Mouse (Mus musculus): ENCODE data around the gene Tmem41b. TPM values are rescaled to one million over a fixed set of nuclear protein-coding genes. Genes with fewer than 3 reads are reported as not detected.
"Not testable (repeated sequence)": the region's sequence is repeated elsewhere in the genome, so short reads cannot be mapped to it uniquely, and the experiment has no call there.

Tmem41b gene
- total RNA-seq, 2 experiments from 2014 or later, result 53.1 to 55.4 TPM

DNA sequence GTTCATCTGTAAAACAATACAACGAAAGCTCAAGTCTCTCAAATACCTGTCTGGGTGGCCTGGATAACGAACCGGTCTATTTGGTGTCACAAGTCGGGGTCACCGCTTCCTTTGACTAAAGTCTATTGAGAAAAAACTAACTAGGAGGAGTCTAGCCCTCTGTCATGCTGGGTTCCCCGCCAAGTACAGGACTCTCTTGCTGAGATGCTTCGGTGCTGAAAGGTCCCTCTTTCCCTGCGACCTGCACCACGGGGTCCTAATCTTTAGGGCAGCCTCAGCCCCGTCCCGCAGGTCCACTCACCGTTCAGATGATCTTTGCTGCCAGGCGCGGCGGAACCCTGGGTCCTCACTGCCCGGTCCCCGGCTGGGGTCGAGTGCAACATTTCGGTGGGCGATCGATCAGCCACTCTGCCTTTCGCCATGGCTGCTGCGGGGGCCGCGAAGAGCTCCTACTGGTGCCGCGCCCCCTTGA is 1.0 kb downstream of the Tmem41b start:
- no peak for DNase-seq (ENCODE audit: low spot score in 2 of 2)
- intact Hi-C loops (cut with DNase I), result loop anchor here (1.0 kb wide), 3 partner anchors 25 to 76 kb away; partner anchors contain the start of genes Dennd5a, Ipo7 and Zfp143

DNA sequence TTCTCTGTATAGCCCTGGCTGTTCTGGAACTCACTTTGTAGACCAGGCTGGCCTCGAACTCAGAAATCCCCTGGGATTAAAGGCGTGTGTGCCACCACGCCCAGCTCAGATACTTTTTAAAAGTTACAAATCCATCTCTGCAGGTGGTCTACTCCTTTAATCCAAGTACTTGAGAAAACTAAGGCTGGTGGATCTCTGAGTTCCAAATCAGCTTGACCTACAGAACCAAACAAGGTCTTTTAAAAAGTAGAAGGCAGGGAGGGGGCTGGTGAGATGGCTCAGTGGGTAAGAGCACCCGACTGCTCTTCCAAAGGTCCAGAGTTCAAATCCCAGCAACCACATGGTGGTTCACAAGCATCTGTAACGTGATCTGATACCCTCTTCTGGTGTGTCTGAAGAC is 2.1 kb downstream of the Tmem41b start:
- intact Hi-C loops (cut with DNase I), result not testable (repeated sequence)

DNA sequence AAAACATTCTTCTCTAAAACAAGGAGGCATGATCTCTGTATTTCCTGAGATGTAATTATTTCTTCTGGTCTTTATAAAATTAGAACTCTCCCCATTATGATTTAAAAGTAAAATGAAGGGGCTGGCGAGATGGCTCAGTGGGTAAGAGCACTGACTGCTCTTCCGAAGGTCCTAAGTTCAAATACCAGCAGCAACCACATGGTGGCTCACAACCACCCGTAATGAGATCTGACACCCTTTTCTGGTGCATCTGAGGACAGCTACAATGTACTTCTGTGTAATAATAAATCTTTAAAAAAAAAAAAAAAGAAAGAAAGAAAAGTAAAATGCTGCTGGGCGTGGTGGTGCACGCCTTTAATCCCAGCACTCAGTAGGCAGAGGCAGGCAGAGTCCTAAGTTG is 9.6 kb downstream of the Tmem41b start:
- DNase-seq (ENCODE audit: low spot score in 2 of 2), result peak in 1 of 2 experiments; percentile 23
- intact Hi-C loops (cut with DNase I), result loop anchor here (2.0 kb wide), 1 partner anchor 84 kb away; the partner anchor contains the start of gene Zfp143

More for the DNA sequence above, 2.1 kb downstream of the Tmem41b start:
- DNase-seq (ENCODE audit: low spot score in 2 of 2), result not testable (repeated sequence)

GRCm38 (mm10) chr7:109975966-109976715 is 10.6 kb downstream of the Tmem41b start:
- intact Hi-C loops (cut with DNase I), result loop anchor here (2.0 kb wide), 1 partner anchor 85 kb away; the partner anchor contains the start of gene Zfp143
- DNase-seq (ENCODE audit: low spot score in 2 of 2), result peak in 1 of 2 experiments; percentile 32

- intact Hi-C loops (cut with DNase I), result no loop called here
- DNase-seq (ENCODE audit: low spot score in 2 of 2), result no peak
Measured at GRCm38 (mm10) chr7:109969542-109969941, 17.2 kb downstream of the Tmem41b start.

- DNase-seq (ENCODE audit: low spot score in 2 of 2), result peak in 1 of 2 experiments; percentile 24
- intact Hi-C loops (cut with DNase I), result no loop called here
Measured at GRCm38 (mm10) chr7:109968924-109969450, 17.7 kb downstream of the Tmem41b start.

GRCm38 (mm10) chr7:109967805-109968579 is 18.7 kb downstream of the Tmem41b start:
- intact Hi-C loops (cut with DNase I), result no loop called here
- peak; percentile 36 to 58 for DNase-seq (ENCODE audit: low spot score in 2 of 2)

DNA sequence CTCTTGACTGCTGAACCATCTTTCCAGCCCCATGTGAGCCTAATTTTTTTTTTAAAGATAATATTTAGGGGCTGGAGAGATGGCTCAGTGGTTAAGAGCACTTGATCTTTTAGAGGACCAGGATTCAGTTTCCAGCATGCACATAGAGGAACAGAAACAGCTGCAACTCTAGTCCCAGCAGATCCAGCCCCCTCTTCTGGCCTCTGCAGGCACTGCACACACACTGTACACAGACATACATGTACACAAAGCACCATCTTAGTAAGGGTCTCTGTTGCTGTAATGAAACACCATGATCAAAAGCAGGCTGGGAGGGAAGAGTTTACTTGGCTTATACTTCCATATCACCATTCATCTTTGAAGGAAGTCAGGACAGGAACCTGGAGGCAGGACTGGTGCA is 21.1 kb downstream of the Tmem41b start:
- no peak for DNase-seq (ENCODE audit: low spot score in 2 of 2)
- intact Hi-C loops (cut with DNase I), result no loop called here

- DNase-seq (ENCODE audit: low spot score in 2 of 2), result no peak
- intact Hi-C loops (cut with DNase I), result no loop called here
Measured at GRCm38 (mm10) chr7:109963707-109964106, 23.0 kb downstream of the Tmem41b start.

- no peak for DNase-seq (ENCODE audit: low spot score in 2 of 2)
- intact Hi-C loops (cut with DNase I), result no loop called here
Measured at GRCm38 (mm10) chr7:109962596-109962995, 24.1 kb downstream of the Tmem41b start.

DNA sequence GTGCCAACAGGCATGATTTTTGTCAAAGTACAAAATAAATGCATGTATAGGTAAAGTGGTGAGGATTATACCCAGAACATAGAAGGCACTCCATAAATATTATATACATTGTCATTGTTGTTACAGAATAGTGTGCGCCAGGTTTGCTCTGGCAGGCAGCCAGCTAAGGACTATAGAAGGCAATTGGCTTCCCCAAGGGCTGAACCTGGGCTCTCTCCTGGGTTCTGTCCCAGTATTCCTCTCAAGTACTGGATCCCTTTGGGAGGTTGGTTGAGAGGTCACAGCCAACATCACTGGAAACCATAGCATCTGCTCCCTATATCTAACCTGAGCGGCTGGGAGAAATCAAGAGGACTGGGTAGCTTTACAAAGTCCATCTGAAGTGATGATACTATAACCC is 25.2 kb downstream of the Tmem41b start:
- intact Hi-C loops (cut with DNase I), result no loop called here
- DNase-seq (ENCODE audit: low spot score in 2 of 2), result no peak

DNA sequence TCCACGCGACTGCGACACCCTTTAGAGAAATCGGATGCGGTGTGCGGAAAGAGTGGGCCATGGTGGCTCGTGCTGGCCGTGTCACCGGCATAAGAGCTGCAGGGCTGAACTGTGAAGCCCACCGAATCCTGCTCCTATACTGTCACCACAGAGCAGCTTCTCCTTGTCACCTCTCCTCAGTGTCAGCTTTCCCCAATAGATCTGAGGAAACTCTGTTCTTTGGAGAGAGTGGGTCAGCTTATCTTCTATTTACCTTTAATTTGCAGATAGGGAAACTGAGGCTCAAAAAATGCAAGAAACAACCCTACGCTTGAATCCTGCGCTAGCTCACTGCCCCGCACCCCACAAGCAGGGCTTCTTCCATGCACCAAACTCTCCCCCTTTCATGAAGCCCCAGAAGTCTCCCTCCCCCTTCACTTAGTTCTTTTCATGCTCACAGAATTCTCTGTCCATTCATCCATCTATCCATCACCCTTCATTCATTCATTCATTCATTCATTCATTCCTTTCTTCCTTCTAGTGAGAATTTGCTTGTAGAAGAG is 26.0 kb downstream of the Tmem41b start:
- intact Hi-C loops (cut with DNase I), result loop anchor here (1.0 kb wide), 1 partner anchor 26 kb away; the partner anchor contains the start of gene Tmem41b
- DNase-seq (ENCODE audit: low spot score in 2 of 2), result no peak

GRCm38 (mm10) chr7:109959716-109960612 is 26.8 kb downstream of the Tmem41b start, which contains the start of gene Dennd5a:
TSS of gene Dennd5a (minus strand) at chr7:109960470.
- DNase-seq (ENCODE audit: low spot score in 2 of 2), result peak; percentile 80 to 82
- intact Hi-C loops (cut with DNase I), result loop anchor here (1.0 kb wide), 1 partner anchor 26 kb away; the partner anchor contains the start of gene Tmem41b

DNA sequence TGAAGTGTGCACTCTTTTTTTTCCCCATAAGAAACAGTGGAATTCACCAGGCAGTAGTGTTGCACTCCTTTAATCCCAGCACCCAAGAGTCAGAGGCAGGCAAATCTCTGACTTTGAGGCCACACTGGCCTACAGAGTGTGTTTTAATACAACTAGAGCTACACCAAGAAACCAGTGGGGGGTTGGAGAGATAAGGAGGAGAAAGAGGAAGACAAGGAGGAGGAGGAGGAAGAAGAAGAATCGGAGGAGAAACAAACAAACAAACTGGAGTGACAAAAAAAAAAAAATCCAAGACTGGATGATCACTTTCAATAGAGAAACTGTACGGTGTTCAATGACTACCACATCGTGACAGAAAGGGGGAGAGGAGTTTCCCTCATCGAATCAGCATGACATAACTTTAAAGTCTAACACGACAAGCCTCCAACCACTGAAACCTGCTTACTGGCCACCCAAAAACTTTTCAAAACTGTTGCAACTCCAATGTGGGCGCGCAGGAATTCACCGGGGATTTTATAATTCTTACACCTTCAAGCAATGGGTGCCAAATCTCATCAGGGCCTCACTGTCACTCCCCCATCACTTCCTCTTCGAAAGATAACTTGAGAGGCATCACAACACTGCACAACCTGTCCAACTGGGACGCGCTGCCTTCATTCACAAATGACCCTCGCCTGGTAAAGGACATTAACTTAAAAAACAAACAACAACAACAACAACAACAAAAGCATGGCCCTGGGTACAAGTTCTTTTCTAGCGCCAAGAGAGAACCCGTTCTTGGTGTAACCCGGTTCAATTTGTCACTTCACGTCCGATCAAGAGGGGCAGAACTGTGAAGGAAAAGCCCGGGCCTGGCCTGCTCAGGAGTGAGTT is 27.6 kb downstream of the Tmem41b start:
- intact Hi-C loops (cut with DNase I), result no loop called here
- no peak for DNase-seq (ENCODE audit: low spot score in 2 of 2)

GRCm38 (mm10) chr7:109957996-109958789 is 28.5 kb downstream of the Tmem41b start:
- intact Hi-C loops (cut with DNase I), result no loop called here
- no peak for DNase-seq (ENCODE audit: low spot score in 2 of 2)

DNA sequence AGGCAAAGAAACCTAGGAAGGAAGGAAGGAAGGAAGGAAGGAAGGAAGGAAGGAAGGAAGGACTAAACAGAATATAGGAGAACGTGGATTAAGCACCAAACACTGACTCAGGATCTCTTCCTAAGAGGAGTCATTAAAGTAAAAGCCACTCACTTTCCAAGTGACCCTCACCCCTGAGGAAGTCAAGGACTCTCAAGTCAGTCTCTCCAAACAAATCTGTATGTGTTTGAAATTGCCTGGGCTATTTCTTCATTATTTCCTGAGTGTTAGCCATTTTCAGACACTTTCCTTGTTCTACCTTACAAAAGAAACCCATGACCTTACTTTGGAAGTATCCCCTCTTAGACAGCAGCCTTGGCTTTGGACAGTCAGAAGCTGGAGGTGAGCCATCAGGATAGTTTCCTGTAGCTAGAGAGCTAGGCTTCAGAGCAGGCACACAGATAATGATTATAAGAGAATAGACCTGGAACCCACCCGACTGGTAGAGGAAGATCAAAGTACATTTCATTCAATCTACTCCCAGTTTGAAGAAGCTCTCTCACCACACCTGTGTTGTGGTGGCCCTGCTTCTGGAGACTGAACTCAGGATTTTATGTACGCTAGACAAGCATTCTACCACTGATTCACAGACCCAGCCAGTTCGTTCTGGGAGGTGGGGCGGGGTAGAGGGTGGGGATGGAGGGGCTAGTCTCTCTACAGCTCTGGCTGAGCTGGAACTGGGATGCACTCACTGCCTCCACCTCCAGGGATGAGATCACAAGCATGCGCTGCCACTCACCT is 31.9 kb downstream of the Tmem41b start:
- peak in 1 of 2 experiments; percentile 22 for DNase-seq (ENCODE audit: low spot score in 2 of 2)
- intact Hi-C loops (cut with DNase I), result no loop called here

Data from left cerebral cortex, postnatal 25 days (tissue).